Mouse (Mus musculus) neural tube, embryonic 11.5 days (tissue): ENCODE results near the gene Nxpe2. TPM values are rescaled to one million over a fixed set of nuclear protein-coding genes. Genes with fewer than 3 reads are reported as not detected.

Source experiments
- polyA plus RNA-seq: library from polyadenylated mRNA; unstranded; fragments of >200 nt; fragmentation: Nextera tagmentation; extraction: Ambion mirVana; gene quantifications from 2 replicates; pipeline ENCODE4 v1.2.1, GENCODE M21; 2014

Nxpe2 gene
- polyA plus RNA-seq, 1 experiment from 2014 or later = 0.72 TPM

Other genes starting within 250 kb of the Nxpe2 start
- 6.0 and 6.9 TPM in 2 replicates for gene Nxpe4, start 191.4 kb downstream of the Nxpe2 start, polyA plus RNA-seq
- 76.2 and 85.5 TPM in 2 replicates for gene Rexo2, start 127.2 kb upstream of the Nxpe2 start, polyA plus RNA-seq
- 113 and 115 TPM in 2 replicates for gene Rbm7, start 141.8 kb upstream of the Nxpe2 start, polyA plus RNA-seq
- gene Gm5617, start 142.0 kb upstream of the Nxpe2 start, polyA plus RNA-seq = 31.1 and 32.7 TPM in 2 replicates